Mouse (Mus musculus) skeletal muscle tissue, adult 2 months (tissue): ENCODE measurements around the gene Il2rb.

Source experiments
- DNase-seq: peaks from one replicate; pipeline ENCODE4 v3.0.0-alpha.2; 2012; ENCODE audit warnings: low read depth, low spot score

Gene Il2rb

DNA sequence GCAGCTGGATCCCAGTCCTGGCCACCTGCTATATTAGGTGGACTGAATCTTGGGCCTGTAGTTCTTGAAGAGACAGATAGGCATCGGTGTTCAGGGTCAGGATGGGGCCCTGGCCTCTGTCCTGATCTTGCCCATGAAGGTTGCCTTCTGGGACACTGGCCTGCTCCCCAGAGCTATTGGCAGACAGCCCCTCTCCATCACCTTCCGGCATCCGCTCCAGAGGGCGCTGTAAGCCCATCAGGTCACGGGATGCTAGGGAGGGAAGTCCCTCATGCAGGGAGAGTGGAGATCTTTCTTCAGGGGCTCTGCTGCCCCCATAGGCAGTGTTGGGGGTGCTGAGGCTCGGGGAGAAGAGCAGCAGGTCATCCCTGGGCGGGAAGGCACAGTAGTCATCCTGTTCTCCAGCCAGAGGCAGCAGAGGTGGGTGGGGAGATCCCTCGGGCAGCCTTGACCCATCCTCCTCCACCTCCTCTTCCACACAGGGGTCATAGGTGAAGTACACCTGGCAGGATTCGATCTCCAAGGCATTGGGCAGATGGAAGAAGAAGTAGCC, 13.5 kb downstream of the Il2rb start:
- DNase-seq = no peak

- DNase-seq = no peak
These were observed 14.1 kb downstream of the Il2rb start for GRCm38 (mm10) chr15:78480991-78481390.

DNA sequence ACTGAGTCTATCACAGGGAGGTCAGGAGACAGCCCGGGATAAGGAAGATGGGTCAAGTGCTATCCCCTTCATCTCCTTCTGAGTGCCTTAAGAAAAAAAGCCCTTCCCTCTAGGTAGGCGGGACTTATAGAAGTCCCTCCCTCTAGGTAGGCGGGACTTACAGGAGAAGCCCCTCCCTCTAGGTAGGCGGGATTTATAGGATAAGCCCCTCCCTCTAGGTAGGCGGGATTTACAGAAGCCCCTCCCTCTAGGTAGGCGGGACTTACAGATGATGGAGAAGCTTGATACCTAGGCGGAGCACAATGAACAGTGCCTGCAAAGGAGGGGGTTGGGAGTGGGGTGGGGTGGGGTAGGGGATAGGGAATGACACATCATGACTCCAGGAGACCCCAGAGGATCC, 15.0 kb downstream of the Il2rb start:
- DNase-seq = no peak

DNA sequence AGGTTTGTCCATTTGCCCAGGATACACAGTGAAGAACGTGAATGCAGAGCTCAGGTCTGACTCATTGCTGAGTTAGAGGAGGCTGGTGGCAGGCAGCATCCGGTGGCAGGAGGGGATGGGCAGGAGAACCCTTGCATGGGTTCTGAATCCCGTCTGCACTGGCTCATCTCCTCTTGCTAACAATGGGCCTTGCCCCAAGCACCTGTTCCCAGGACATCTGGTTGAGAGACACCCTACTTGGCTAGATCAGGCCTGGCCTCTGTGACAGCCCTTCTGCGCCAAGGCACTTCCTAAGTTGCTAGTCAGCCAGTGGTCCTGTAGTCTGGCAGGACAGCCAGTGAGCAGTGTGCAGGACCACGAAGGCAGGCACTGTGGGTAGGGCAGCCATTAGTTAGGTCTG, 15.6 kb downstream of the Il2rb start:
- DNase-seq = peak; percentile 28

DNA sequence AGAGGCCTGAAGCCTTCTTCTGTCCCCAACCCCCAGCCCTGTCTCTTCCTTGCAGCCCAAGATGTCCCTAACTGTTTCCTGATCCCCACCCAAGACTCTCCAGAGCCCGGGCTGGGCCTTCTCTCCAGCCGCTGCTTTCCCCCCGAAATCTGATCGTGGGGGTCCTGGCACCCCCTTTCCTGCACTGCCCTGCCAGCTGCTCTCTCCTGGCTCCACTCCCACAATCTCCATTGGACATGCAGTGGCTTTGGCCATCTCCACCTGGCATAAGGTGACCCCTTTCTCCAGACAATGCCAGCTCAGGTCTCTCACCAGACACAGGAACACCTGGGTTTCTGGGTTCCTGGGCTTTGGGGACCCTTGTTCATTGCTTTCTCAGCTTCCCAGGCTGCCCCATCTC, 17.0 kb downstream of the Il2rb start:
- no peak for DNase-seq

DNA sequence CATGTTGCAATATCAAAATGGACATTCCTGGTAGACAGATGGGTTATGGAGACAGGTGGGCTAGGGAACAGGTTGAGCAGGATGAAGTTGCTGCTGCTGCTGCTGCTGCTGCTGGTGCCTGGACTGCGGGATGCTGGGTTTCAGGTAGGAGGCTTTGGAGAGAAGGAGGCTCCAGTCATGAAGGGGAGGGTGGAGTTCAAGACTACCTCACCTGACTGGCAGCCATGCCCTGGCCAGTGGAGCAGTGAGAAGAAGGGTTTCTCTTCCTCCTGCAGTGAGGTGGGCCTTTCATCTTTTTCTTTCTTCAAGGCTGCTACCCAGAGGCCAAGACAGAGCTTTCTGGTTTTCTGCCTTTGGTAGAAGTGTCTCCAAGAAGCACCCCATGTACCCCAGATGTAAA, 18.2 kb downstream of the Il2rb start:
- no peak for DNase-seq

DNA sequence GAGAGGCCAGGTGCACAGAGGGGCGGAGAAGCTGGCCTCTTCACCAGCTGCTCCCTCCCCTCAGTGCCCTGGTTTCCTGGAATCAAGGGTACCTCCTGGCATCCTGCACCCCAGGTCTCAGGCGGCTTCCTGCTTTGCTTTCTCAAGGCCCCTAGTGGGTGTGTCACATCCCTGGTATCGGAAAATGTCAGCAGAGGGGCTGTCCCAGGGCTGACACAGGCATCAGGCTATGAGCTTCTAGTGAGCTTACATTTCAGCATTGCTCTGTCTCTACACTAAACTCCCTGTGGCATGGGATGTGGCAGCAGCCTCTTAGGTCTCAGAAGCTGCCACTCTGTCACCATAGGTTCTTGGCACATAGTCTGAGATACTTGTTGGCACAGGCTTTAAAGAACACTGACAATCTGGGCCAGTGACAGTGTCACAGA, 19.5 kb downstream of the Il2rb start:
- no peak for DNase-seq

GRCm38 (mm10) chr15:78473442-78473841, 21.6 kb downstream of the Il2rb start:
- DNase-seq = no peak

DNA sequence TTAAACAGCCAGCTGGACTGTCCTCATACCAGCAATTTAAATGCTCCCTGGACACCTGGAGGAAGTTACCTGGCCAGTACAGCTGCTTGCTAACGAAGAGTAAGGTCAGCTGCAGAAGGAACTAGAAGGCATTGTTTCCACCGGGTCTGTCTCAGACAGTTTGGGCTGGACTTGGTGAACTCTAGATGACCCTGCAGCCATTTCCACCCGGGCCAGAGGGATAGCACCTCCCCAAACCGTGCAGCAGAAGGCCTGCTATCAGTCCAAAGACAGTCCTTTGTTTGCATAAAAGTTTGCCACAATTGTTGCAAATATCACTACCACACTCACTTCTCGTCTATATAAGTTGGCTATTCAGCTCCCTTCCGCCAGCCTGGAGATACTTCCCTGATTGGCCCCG, 23.2 kb downstream of the Il2rb start:
- DNase-seq = no peak

- no peak for DNase-seq
These were observed 24.4 kb downstream of the Il2rb start for GRCm38 (mm10) chr15:78470495-78471276.

DNA sequence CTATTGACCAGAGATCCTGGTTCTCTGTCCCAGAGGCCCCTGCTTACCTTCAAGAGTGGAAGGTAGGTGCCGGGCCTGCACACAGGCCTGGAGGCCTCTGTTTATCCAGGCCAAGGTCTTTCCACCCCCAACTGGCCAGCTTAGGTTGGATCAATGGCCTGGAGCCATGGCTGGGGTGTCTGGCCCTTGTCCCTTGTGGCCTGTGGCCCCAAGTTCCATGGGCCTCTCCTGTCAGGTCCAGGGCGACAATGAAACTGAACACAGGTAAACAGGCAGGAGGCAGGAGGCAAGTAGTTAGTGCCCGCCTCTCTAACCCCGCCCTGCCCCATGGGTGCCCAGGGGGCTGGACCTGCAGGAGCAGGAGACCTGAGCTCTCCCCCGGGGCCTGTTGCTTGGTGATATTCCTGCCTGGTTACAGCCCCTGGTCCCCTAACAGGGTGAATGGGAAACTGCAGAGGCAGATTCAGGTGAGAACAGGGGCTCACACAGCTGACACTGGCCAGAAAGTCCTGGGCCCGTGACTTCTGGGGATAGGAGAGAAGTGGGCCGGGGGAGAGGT, 26.6 kb downstream of the Il2rb start, which contains the start of gene Tmprss6:
Gene Tmprss6, minus strand, starts transcription at position 256 of the 559 bp plus-strand sequence.
- DNase-seq = no peak

DNA sequence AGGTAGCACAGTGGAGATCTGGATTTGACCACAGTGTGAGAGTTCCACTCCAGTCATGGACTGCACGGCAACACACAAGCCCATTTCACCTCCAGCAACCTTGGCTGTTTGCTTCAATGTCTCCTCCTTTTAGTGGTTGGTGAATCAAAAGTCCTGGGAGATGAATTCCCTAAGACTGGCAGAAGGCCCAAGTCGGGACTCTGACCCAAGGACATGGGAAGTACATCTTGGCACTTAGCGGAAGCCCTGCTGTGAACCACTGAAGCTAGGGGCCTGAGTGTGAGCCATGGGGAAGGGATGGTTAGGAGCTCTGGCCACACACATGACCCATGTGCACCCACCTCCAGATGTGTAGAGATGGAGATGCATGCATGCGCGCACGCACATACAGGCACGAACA, 27.5 kb downstream of the Il2rb start:
- DNase-seq = no peak

GRCm38 (mm10) chr15:78466809-78467208, 28.3 kb downstream of the Il2rb start:
- no peak for DNase-seq

DNA sequence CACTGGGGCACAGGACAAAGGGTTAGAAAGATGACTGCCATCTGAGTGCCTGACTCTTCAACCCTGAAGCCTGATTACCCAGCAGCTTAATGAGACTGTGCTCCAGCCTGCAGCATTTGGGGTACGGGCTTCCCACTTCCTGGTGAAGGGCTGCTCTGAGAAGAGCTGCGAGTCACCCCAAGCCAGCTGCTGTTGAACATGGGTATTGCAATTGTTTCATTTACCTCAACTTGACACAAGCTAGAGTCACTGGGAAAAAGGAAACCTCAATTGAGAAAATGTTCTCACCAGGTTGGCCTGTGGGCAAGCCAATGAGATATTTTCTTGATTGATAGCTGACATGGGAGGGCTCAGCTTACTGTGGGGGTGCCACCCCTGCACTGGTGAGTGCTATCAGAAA, 32.1 kb downstream of the Il2rb start:
- DNase-seq = no peak

GRCm38 (mm10) chr15:78457193-78457592, 37.9 kb downstream of the Il2rb start:
- no peak for DNase-seq

GRCm38 (mm10) chr15:78456051-78456450, 39.0 kb downstream of the Il2rb start:
- peak; percentile 77 for DNase-seq

GRCm38 (mm10) chr15:78455168-78455567, 39.9 kb downstream of the Il2rb start:
- no peak for DNase-seq

GRCm38 (mm10) chr15:78452929-78453328, 42.1 kb downstream of the Il2rb start:
- DNase-seq = no peak

GRCm38 (mm10) chr15:78451201-78451600, 43.9 kb downstream of the Il2rb start:
- no peak for DNase-seq

GRCm38 (mm10) chr15:78450419-78450768, 44.7 kb downstream of the Il2rb start:
- no peak for DNase-seq

DNA sequence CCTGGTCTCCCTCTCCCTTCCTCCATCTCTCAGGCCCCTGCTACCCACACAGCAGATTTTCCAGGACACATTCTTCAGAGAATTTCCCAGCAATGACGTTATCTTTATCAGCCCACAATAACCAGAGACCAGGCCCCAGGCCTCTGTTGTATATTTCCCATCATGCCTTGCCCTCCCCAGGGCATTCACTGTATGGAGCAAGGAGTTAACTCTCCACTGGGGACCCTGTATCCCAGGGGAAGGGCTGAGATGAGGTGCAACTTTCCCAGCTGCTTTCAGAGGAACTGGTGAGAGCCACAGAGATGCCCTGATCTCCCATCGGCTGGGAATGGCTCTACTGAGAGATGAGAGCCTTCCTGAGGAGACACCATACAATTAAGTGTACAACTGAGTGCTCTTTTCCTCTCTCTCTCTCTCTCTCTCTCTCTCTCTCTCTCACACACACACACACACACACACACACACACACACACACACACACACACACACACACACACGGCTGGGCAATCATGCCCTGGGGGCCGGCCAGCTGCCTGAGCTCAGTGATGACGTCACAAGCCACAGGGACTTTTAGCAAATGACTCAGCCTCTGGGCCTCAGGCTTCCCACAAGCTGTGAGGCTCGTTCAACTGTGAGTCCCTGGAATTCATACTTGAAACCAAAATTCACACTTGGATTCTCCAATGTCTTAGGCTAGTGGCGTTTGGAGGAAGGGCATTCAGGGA, 45.2 kb downstream of the Il2rb start:
- DNase-seq = peak; percentile 79

- no peak for DNase-seq
These were observed 45.9 kb downstream of the Il2rb start for GRCm38 (mm10) chr15:78449131-78449530.
